ENCODE assay signal across 8 mouse cellular contexts in genomic region chr2:26603720-26604671, GRCm38 (mm10). TPM values are rescaled to one million over a fixed set of nuclear protein-coding genes. Genes with fewer than 3 reads are reported as not detected.
DNase-seq lines count a peak whose midpoint lies in the region; ATAC-seq and TF ChIP-seq lines count a peak whose summit lies in the region.

Agpat2 (minus strand) TSS chr2:26604417.

- H3K9ac ChIP-seq in forebrain, embryonic 16.5 days (replicated peaks; ENCODE audit: low read depth, low read length): peak within 1 kb of the TSS; percentile 57
- peak within 1 kb of the TSS; percentile 65 for H3K9ac ChIP-seq in hindbrain, embryonic 11.5 days (ENCODE audit: low read depth, low read length)

- intact Hi-C loops in left cerebral cortex, postnatal 25 days (cut with DNase I): no loop called here

- TF ChIP-seq CTCF in E14TG2a.4 (conservative IDR thresholded peaks at IDR 0.05; ENCODE audit: low read length): no peak
- peak; percentile 16; the same call in 1 of the 2 replicates for TF ChIP-seq CTCF in small intestine, adult 2 months (IDR thresholded peaks at IDR 0.05; ENCODE audit: extremely low read depth, insufficient read length, insufficient replicate concordance, low read depth, low read length)

- H3K9me3 ChIP-seq in E14TG2a.4 (ENCODE audit: low read length): no peaks in the 10 kb centered on the region
- no peaks in the 10 kb centered on the region for H3K9me3 ChIP-seq in forebrain, embryonic 16.5 days (ENCODE audit: control insufficient read depth, low read length)
- H3K9me3 ChIP-seq in hindbrain, embryonic 11.5 days (ENCODE audit: control insufficient read depth, low read length): no peaks in the 10 kb centered on the region

- H3K27me3 ChIP-seq in E14TG2a.4 (ENCODE audit: insufficient read depth, low read length): no peaks in the 10 kb centered on the region
- H3K27me3 ChIP-seq in forebrain, embryonic 16.5 days (replicated peaks; ENCODE audit: control insufficient read depth, insufficient read depth, low read length): peaks cover 21% of the 10 kb centered on the region
- H3K27me3 ChIP-seq in hindbrain, embryonic 11.5 days (ENCODE audit: control insufficient read depth, insufficient read depth, low read length): peaks cover 25% of the 10 kb centered on the region
- no peaks in the 10 kb centered on the region for H3K27me3 ChIP-seq in small intestine, adult 2 months (ENCODE audit: control insufficient read depth, insufficient read depth, low read length)

- H3K4me1 ChIP-seq in E14TG2a.4 (replicated peaks; ENCODE audit: low read depth, low read length): peaks cover 89% of the 10 kb centered on the region
- peaks cover 2% of the 10 kb centered on the region; the same call in 1 of the 2 replicates for H3K4me1 ChIP-seq in forebrain, embryonic 16.5 days (replicated peaks; ENCODE audit: control insufficient read depth, insufficient read depth, low read length)
- peaks cover 3% of the 10 kb centered on the region; the same call in 1 of the 2 replicates for H3K4me1 ChIP-seq in hindbrain, embryonic 11.5 days (replicated peaks; ENCODE audit: control insufficient read depth, insufficient read depth, low read length)
- H3K4me1 ChIP-seq in small intestine, adult 2 months (ENCODE audit: control insufficient read depth, insufficient read depth, insufficient read length, low read length): peaks cover 41% of the 10 kb centered on the region

- no peak within 1 kb of the TSS for H3K27ac ChIP-seq in forebrain, embryonic 16.5 days (ENCODE audit: low read length)
- no peak within 1 kb of the TSS for H3K27ac ChIP-seq in hindbrain, embryonic 11.5 days (ENCODE audit: low read depth, low read length)
- H3K27ac ChIP-seq in small intestine, adult 2 months (ENCODE audit: insufficient read depth, low read depth, low read length): peak within 1 kb of the TSS; percentile 77

- ATAC-seq in forebrain, embryonic 16.5 days: peak; percentile 82
- peak; percentile 72 for ATAC-seq in hindbrain, embryonic 11.5 days (ENCODE audit: low FRiP score)
- peak; percentile 66 for ATAC-seq in megakaryocyte-erythroid progenitor cell, adult 5-6 weeks (replicated peaks; ENCODE audit: low FRiP score, low TSS enrichment, poor library complexity, severe bottlenecking)
- ATAC-seq in frontal cortex, adult (ENCODE audit: low TSS enrichment): no peak

- peak within 1 kb of the TSS; percentile 69 for H3K4me2 ChIP-seq in forebrain, embryonic 16.5 days (ENCODE audit: low read length)
- peak within 1 kb of the TSS; percentile 85 for H3K4me2 ChIP-seq in hindbrain, embryonic 11.5 days (replicated peaks; ENCODE audit: low read depth, low read length)

- DNase-seq in adrenal gland, postnatal 36 days: peak; percentile 94 to 97
- peak; percentile 73 for DNase-seq in hindbrain, embryonic 11.5 days (ENCODE audit: low spot score)
- peak; percentile 11 to 24 for DNase-seq in left cerebral cortex, postnatal 25 days (ENCODE audit: low spot score in 2 of 2)

- under 1% methylated on average over 89 of the region's 103 CpGs for WGBS in forebrain, embryonic 16.5 days
- 1% methylated on average over 68 of the region's 103 CpGs for WGBS in hindbrain, embryonic 11.5 days
- WGBS in small intestine, adult 2 months: under 1% methylated on average over 103 of the region's 103 CpGs

- TF ChIP-seq POLR2A in small intestine, adult 2 months (IDR thresholded peaks at IDR 0.05; ENCODE audit: low read depth, low read length): peak; percentile 66

- peak within 1 kb of the TSS; percentile 88 for H3K4me3 ChIP-seq in E14TG2a.4 (replicated peaks; ENCODE audit: low read length)
- H3K4me3 ChIP-seq in forebrain, embryonic 16.5 days (replicated peaks; ENCODE audit: low read length): peak within 1 kb of the TSS; percentile 55
- H3K4me3 ChIP-seq in hindbrain, embryonic 11.5 days (ENCODE audit: low read depth, low read length): peak within 1 kb of the TSS; percentile 53
- peak within 1 kb of the TSS; percentile 75 for H3K4me3 ChIP-seq in small intestine, adult 2 months (ENCODE audit: low read depth, low read length)

- H3K36me3 ChIP-seq in E14TG2a.4 (ENCODE audit: insufficient read depth, low read length): peaks cover 17% of the 10 kb centered on the region; the same call in 1 of the 2 replicates
- H3K36me3 ChIP-seq in forebrain, embryonic 16.5 days (ENCODE audit: control insufficient read depth, insufficient read depth): no peaks in the 10 kb centered on the region
- no peaks in the 10 kb centered on the region for H3K36me3 ChIP-seq in hindbrain, embryonic 11.5 days (ENCODE audit: control insufficient read depth, insufficient read depth, low read length)
- no peaks in the 10 kb centered on the region for H3K36me3 ChIP-seq in small intestine, adult 2 months (ENCODE audit: control insufficient read depth, insufficient read depth, low read length)

RNA-seq across cellular contexts. Expression of gene Agpat2, which starts in this region (rescaled TPM):
- 100 to 1,000 TPM; 301 to 364 TPM for total RNA-seq in adrenal gland, postnatal 36 days (2021)
- polyA plus RNA-seq in forebrain, embryonic 16.5 days (2015; fragmentation: Nextera tagmentation; extraction: Ambion mirVana): 3.7 and 4.0 TPM in 2 replicates
- polyA plus RNA-seq in hindbrain, embryonic 11.5 days (2014; fragmentation: Nextera tagmentation; extraction: Ambion mirVana): 7.3 and 7.5 TPM in 2 replicates
- total RNA-seq in left cerebral cortex, postnatal 25 days (2021): 1 to 10 TPM in 1 of 2 experiments, under 1 TPM in 1; 0.85 to 1.2 TPM
- 14.8 and 15.2 TPM in 2 replicates for total RNA-seq in megakaryocyte-erythroid progenitor cell, adult 5-6 weeks (2014; fragmentation: Nextera tagmentation)
- 9.9 and 11.8 TPM in 2 replicates for total RNA-seq in megakaryocyte-erythroid progenitor cell, adult 5-6 weeks (2017)
- polyA plus RNA-seq in small intestine, adult 2 months (2012; rRNA removed): 288 and 515 TPM in 2 replicates

Comparison
In these comparisons a context has a peak if more than half of its experiments do, and no peak if none do; other contexts are left out.
1. RNA of gene Agpat2 (total RNA-seq): 301 to 364 TPM in adrenal gland, postnatal 36 days; 9.9 to 15.2 TPM in megakaryocyte-erythroid progenitor cell, adult 5-6 weeks and 0.85 to 1.2 TPM in left cerebral cortex, postnatal 25 days; every median in the first group is over 10 times any median in the second.
2. RNA of gene Agpat2 (polyA plus RNA-seq): 288 to 515 TPM in small intestine, adult 2 months; 7.3 to 7.5 TPM in hindbrain, embryonic 11.5 days and 3.7 to 4.0 TPM in forebrain, embryonic 16.5 days; every median in the first group is over 10 times any median in the second.
3. DNase-seq: peak in every context shown above with its lines; median percentile 96 in adrenal gland, postnatal 36 days; 73 in hindbrain, embryonic 11.5 days; 18 in left cerebral cortex, postnatal 25 days.
4. Peak in every context shown above with its lines, with median percentiles within 50 percentile points of each other: H3K4me3 ChIP-seq.